Mouse (Mus musculus): ENCODE data around the gene Hic1. TPM values are rescaled to one million over a fixed set of nuclear protein-coding genes. Genes with fewer than 3 reads are reported as not detected.

Gene Hic1
- polyA plus RNA-seq, 1 experiment from 2014 or later = 9.9 TPM

DNA sequence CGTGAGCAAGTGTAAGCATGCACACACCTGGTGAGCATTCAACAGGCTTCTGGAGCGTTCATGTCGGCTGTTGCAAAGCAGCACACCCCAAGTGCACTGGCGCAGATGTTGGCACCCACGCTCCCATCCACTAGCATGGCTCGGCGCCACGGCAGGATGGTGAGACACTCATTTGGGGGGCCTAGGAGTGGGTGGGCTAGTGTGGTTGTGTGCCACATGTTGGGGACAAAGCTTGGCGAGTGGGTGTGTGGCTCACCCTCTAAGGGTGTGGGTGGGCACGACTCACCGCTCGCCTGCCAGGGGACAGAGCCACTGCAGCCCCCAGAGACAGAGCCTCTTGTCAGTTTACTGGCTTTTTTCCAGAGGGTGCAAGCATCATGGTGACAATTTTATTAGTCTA, 31.6 kb upstream of the Hic1 start:
- ATAC-seq (no peak), DNase-seq (ENCODE audit: low spot score) (no peak)
- Histone ChIP-seq H3K27ac (ENCODE audit: low read length) (no peak overlapping the region), H3K36me3 (ENCODE audit: insufficient read depth, low read length) (no peaks in the 10 kb centered on the region), H3K4me2 (replicated peaks; ENCODE audit: low read depth, low read length) (no peak overlapping the region), H3K9ac (replicated peaks; ENCODE audit: low read depth) (no peak overlapping the region), H3K9me3 (ENCODE audit: low read length) (no peaks in the 10 kb centered on the region), H3K4me3 (ENCODE audit: low read depth, low read length) (no peak overlapping the region), H3K4me1 (ENCODE audit: insufficient read depth, low read depth, low read length) (no peaks in the 10 kb centered on the region), H3K27me3 (replicated peaks; ENCODE audit: insufficient read depth, low read length) (peaks cover 7% of the 10 kb centered on the region; the same call in 1 of the 2 replicates)
- TF ChIP-seq CTCF (IDR thresholded peaks at IDR 0.05) = no peak
- no peak for TF ChIP-seq EP300 (IDR thresholded peaks at IDR 0.05)
- 81% methylated on average over 12 of the region's 12 CpGs for WGBS

DNA sequence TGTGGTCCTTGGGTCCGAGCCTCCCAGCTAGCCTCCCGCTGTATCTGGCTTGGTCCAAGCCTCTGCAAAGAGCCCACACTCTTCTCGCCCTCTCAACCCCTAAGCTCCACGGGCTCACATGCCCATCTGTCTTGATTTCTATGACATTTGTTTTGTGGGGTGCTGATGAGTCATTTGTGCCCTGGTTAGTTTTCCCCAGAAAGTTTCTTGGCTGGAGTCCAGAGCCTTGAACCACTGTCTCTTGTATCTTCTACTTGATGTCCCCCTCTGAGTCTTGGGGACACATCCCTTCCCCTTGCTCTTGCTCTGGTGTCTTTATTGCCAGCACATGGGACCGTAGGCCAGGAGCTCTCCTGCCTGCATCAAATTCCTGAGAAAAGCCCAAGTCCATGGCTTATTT, 30.6 kb upstream of the Hic1 start:
- DNase-seq (ENCODE audit: low spot score) = no peak
- Histone ChIP-seq H3K27ac (ENCODE audit: low read length) (no peak overlapping the region), H3K36me3 (ENCODE audit: insufficient read depth, low read length) (no peaks in the 10 kb centered on the region), H3K27me3 (replicated peaks; ENCODE audit: insufficient read depth, low read length) (peaks cover 17% of the 10 kb centered on the region), H3K4me2 (replicated peaks; ENCODE audit: low read depth, low read length) (no peak overlapping the region), H3K4me3 (ENCODE audit: low read depth, low read length) (no peak overlapping the region), H3K9me3 (ENCODE audit: low read length) (no peaks in the 10 kb centered on the region), H3K9ac (replicated peaks; ENCODE audit: low read depth) (no peak overlapping the region), H3K4me1 (ENCODE audit: insufficient read depth, low read depth, low read length) (peaks cover 4% of the 10 kb centered on the region; the same call in 1 of the 2 replicates)
- TF ChIP-seq EP300 (IDR thresholded peaks at IDR 0.05) = no peak
- TF ChIP-seq CTCF (IDR thresholded peaks at IDR 0.05) = no peak
- WGBS = 71% methylated on average over 5 of the region's 5 CpGs
- ATAC-seq = no peak

DNA sequence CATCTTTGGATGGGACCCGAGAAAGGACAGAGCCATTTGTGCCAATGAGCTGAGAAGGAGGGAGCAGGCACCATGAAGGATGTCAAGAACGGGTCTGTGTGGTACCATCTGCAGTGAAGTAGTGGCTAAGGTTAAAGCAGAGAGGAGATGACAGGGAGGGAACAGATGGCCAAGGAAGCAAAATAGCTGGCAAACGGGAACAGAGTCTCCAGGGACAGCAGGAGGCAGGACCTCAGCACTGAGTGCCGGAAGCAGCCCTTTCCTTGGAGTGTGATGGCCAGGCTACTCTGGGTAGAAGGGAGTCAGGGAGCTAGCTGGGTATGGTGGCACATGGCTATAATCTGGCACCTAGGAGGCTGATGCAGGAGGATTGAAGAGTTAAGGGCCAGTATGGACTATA, 29.5 kb upstream of the Hic1 start:
- Histone ChIP-seq H3K9ac (replicated peaks; ENCODE audit: low read depth) (no peak overlapping the region), H3K4me3 (ENCODE audit: low read depth, low read length) (no peak overlapping the region), H3K27ac (ENCODE audit: low read length) (no peak overlapping the region), H3K4me2 (replicated peaks; ENCODE audit: low read depth, low read length) (no peak overlapping the region), H3K27me3 (replicated peaks; ENCODE audit: insufficient read depth, low read length) (peaks cover 28% of the 10 kb centered on the region), H3K4me1 (ENCODE audit: insufficient read depth, low read depth, low read length) (peaks cover 15% of the 10 kb centered on the region), H3K9me3 (ENCODE audit: low read length) (no peaks in the 10 kb centered on the region), H3K36me3 (ENCODE audit: insufficient read depth, low read length) (no peaks in the 10 kb centered on the region)
- 76% methylated on average over 4 of the region's 4 CpGs for WGBS
- ATAC-seq = no peak
- DNase-seq (ENCODE audit: low spot score) = no peak
- TF ChIP-seq CTCF (IDR thresholded peaks at IDR 0.05) = no peak
- TF ChIP-seq EP300 (IDR thresholded peaks at IDR 0.05) = no peak

DNA sequence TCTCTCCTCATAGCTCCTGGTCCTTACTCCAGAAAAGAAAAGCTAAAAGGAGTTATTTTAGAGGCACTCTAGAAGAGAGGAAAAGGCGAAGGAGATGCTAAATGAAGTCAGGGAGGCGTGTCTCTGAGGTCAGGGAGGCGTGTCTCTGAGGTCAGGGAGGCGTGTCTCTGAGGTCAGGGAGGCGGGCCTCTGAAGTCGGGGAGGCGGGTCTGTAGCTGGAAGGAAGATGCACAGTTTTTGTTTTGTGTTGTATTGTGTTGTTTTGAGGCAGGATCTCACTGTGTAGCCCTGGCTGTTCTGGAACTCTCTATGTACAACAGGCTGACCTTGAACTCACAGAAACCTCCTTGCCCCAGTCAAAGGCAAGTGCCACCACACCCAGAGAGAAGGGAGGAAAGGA, 28.6 kb upstream of the Hic1 start:
- Histone ChIP-seq H3K4me1 (ENCODE audit: insufficient read depth, low read depth, low read length) (peaks cover 15% of the 10 kb centered on the region), H3K36me3 (ENCODE audit: insufficient read depth, low read length) (no peaks in the 10 kb centered on the region), H3K4me3 (ENCODE audit: low read depth, low read length) (no peak overlapping the region), H3K4me2 (replicated peaks; ENCODE audit: low read depth, low read length) (no peak overlapping the region), H3K9me3 (ENCODE audit: low read length) (no peaks in the 10 kb centered on the region), H3K27me3 (replicated peaks; ENCODE audit: insufficient read depth, low read length) (peaks cover 35% of the 10 kb centered on the region), H3K27ac (ENCODE audit: low read length) (no peak overlapping the region), H3K9ac (replicated peaks; ENCODE audit: low read depth) (no peak overlapping the region)
- TF ChIP-seq CTCF (IDR thresholded peaks at IDR 0.05) (no peak), EP300 (IDR thresholded peaks at IDR 0.05) (no peak)
- whole genome bisulfite sequencing = 40% methylated on average over 7 of the region's 7 CpGs
- no peak for ATAC-seq
- DNase-seq (ENCODE audit: low spot score) = no peak

DNA sequence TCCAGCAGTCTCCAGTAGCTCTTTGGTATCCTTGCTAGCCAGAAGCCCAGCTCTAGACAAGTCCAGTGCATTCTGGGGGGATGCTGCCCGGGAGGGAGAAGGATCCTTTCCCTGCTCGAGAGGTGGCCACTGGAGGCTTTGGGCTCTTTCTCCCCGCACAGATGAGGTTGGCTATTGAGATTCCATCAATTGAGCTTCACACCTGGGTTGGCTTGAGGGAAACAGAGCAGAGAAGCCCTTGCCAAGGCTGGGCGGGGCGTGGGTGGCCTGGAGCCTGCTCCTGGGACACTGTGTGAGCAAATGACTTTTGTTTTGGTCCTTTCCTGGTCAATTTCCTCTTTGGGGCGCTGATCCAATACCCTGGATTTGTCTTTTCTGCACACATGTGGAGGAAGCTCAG, 26.8 kb upstream of the Hic1 start:
- H3K9ac ChIP-seq (replicated peaks; ENCODE audit: low read depth) = no peak overlapping the region
- WGBS = 73% methylated on average over 6 of the region's 6 CpGs
- H3K9me3 ChIP-seq (ENCODE audit: low read length) = no peaks in the 10 kb centered on the region
- H3K4me1 ChIP-seq (ENCODE audit: insufficient read depth, low read depth, low read length) = peaks cover 15% of the 10 kb centered on the region
- no peaks in the 10 kb centered on the region for H3K36me3 ChIP-seq (ENCODE audit: insufficient read depth, low read length)
- TF ChIP-seq EP300 (IDR thresholded peaks at IDR 0.05) (no peak), CTCF (IDR thresholded peaks at IDR 0.05) (no peak)
- H3K27me3 ChIP-seq (replicated peaks; ENCODE audit: insufficient read depth, low read length) = peaks cover 35% of the 10 kb centered on the region
- no peak overlapping the region for H3K27ac ChIP-seq (ENCODE audit: low read length)
- no peak overlapping the region for H3K4me2 ChIP-seq (replicated peaks; ENCODE audit: low read depth, low read length)
- DNase-seq (ENCODE audit: low spot score) = no peak
- no peak for ATAC-seq
- no peak overlapping the region for H3K4me3 ChIP-seq (ENCODE audit: low read depth, low read length)

DNA sequence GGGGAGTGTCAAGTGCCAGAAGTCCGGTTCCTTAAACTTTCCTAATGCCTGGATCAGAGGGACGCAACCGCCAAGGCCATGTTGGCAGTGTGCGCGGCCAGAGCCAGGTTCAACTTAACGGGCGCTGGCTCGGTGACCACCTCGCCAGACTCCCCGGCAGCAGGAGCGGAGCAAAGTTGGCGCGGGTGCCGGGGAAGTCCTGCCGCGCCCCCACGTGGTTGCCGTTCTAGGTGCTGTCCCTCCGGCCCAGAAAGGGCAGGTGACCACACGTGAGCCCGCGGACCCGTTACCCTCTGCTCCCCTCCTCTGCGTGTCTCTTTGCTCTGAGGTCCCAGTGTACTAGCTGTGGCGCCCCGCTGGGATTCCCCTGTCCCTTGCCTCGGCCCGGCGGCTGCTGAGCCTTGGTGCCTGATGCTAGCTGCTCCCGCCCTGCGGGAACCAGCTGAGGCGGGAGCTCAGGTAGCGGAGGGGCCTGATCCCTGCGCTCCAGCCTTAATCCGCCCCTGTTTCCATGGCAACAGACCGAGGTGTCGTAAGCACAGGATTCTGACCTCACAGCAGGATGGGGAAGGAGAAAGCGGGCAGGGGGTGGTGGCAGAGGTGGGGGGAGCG, 25.6 kb upstream of the Hic1 start:
- Histone ChIP-seq H3K27me3 (replicated peaks; ENCODE audit: insufficient read depth, low read length) (peaks cover 35% of the 10 kb centered on the region), H3K9me3 (ENCODE audit: low read length) (no peaks in the 10 kb centered on the region), H3K36me3 (ENCODE audit: insufficient read depth, low read length) (no peaks in the 10 kb centered on the region), H3K9ac (replicated peaks; ENCODE audit: low read depth) (no peak overlapping the region), H3K4me2 (replicated peaks; ENCODE audit: low read depth, low read length) (peak overlapping the region; percentile 90), H3K27ac (ENCODE audit: low read length) (no peak overlapping the region), H3K4me3 (ENCODE audit: low read depth, low read length) (peak overlapping the region; percentile 52), H3K4me1 (ENCODE audit: insufficient read depth, low read depth, low read length) (peaks cover 15% of the 10 kb centered on the region)
- no peak for ATAC-seq
- WGBS = 3% methylated on average over 38 of the region's 39 CpGs
- DNase-seq (ENCODE audit: low spot score) = peak; percentile 58
- TF ChIP-seq EP300 (IDR thresholded peaks at IDR 0.05) (no peak), CTCF (IDR thresholded peaks at IDR 0.05) (peak; percentile 32; the same call in 1 of the 2 replicates)
